In the genomic region with DNA sequence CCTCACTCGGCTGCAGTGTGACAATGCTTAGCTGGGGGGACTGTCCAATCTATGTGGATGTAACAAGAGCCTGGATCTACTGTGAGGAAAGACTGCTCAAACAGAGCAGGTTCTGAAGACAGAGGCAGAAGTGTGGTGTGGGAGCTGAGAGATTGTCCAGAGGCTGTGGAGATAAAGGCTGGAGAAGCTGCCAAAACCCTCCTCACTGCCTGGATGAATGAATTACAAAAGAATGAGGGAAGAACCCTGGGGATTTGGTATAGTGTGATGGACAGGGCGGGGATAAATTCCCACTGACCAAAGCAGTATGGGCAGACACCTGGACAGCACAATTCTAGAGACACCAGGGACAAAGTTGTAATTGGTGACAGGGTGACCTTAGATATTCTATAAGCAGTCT, we compare ENCODE assay signal across 21 mouse cellular contexts. TPM values are rescaled to one million over a fixed set of nuclear protein-coding genes. Genes with fewer than 3 reads are reported as not detected.
DNase-seq lines count a peak whose midpoint lies in the region; ATAC-seq and TF ChIP-seq lines count a peak whose summit lies in the region.
"Had no signal": no experiment of that assay in that cellular context is flagged by ENCODE, and none has a peak within 500 bp of the region (broad histone marks: within the 10 kb centered on the region; RNA-seq: fewer than 3 reads in every experiment).

No protein-coding gene starts in this region.

- H3K4me3 ChIP-seq in heart, embryonic 11.5 days (ENCODE audit: low read depth, low read length), result no peak overlapping the region
- H3K4me3 ChIP-seq in myocyte, result no peak overlapping the region
- H3K4me3 ChIP-seq: embryonic facial prominence, embryonic 15.5 days; hindbrain, embryonic 15.5 days; layer of hippocampus, adult 2 months had no signal

- H3K4me2 ChIP-seq in heart, embryonic 11.5 days, result no peak overlapping the region
- peak overlapping the region; percentile 18 for H3K4me2 ChIP-seq in myocyte (ENCODE audit: low read depth)
- H3K4me2 ChIP-seq: embryonic facial prominence, embryonic 15.5 days; hindbrain, embryonic 15.5 days had no signal

- 43% methylated on average over 2 of the region's 2 CpGs for WGBS in heart, embryonic 11.5 days (ENCODE audit: insufficient replicate concordance)

- H3ac ChIP-seq in myocyte (ENCODE audit: control insufficient read depth, insufficient read length), result no peak overlapping the region

- H3K4me1 ChIP-seq in heart, embryonic 11.5 days (ENCODE audit: control insufficient read depth, insufficient read depth, low read length), result peaks cover 6% of the 10 kb centered on the region; the same call in 1 of the 2 replicates

- H3K9me3 ChIP-seq in heart, embryonic 11.5 days (replicated peaks; ENCODE audit: control insufficient read depth, low read length), result no peaks in the 10 kb centered on the region; the same call in 1 of the 2 replicates
- H3K9me3 ChIP-seq: embryonic facial prominence, embryonic 15.5 days; hindbrain, embryonic 15.5 days had no signal

- DNase-seq in heart, adult 18-20 months, result no peak
- DNase-seq in heart, postnatal 10 days, result peak; percentile 27 to 43
- DNase-seq in heart, postnatal 25 days (ENCODE audit: low spot score), result no peak
- peak; percentile 48 for DNase-seq in testis, postnatal 14 days (ENCODE audit: low spot score)
- no peak for DNase-seq in testis, postnatal 10 days (ENCODE audit: low spot score)
- no peak for DNase-seq in lung, adult 18-20 months
- DNase-seq: adrenal gland, postnatal 25 days; B cell, adult 2 months; cerebellum, adult 8-10 months; cerebellum, postnatal 36 days; embryo, embryonic 11 days; gastrocnemius, postnatal 36 days; kidney, adult 9 months; kidney, postnatal 25 days had no signal

- peak overlapping the region; percentile 35; the same call in 1 of the 2 replicates for H3K27ac ChIP-seq in heart, embryonic 11.5 days (ENCODE audit: low read depth, low read length)
- H3K27ac ChIP-seq: embryonic facial prominence, embryonic 15.5 days; hindbrain, embryonic 15.5 days; layer of hippocampus, adult 2 months had no signal

- peaks cover 15% of the 10 kb centered on the region for H3K79me2 ChIP-seq in myocyte (ENCODE audit: control insufficient read depth, insufficient read depth)

- no peak for ATAC-seq in heart, embryonic 11.5 days (replicated peaks; ENCODE audit: insufficient number of reproducible peaks, low FRiP score, low TSS enrichment)
- ATAC-seq: lung, postnatal 0 days had no signal

- H3K9ac ChIP-seq in heart, embryonic 11.5 days (ENCODE audit: low read depth, low read length), result no peak overlapping the region
- H3K9ac ChIP-seq: embryonic facial prominence, embryonic 15.5 days; hindbrain, embryonic 15.5 days had no signal

- H3K36me3 ChIP-seq in heart, embryonic 11.5 days (ENCODE audit: control insufficient read depth, insufficient read depth, low read length), result no peaks in the 10 kb centered on the region
- H3K36me3 ChIP-seq in myocyte (ENCODE audit: control insufficient read depth, insufficient read depth), result no peaks in the 10 kb centered on the region
- H3K36me3 ChIP-seq: embryonic facial prominence, embryonic 15.5 days; hindbrain, embryonic 15.5 days had no signal

- intact Hi-C loops in heart, postnatal 10 days (cut with DNase I), result no loop called here
- intact Hi-C loops in heart, postnatal 25 days (cut with DNase I), result loop anchor here (5.0 kb wide), 1 partner anchor 34 kb away; no protein-coding TSS in a partner anchor

- no peak for TF ChIP-seq POLR2A in myocyte (IDR thresholded peaks at IDR 0.05; ENCODE audit: insufficient read length, low read depth)

- H3K27me3 ChIP-seq in heart, embryonic 11.5 days (ENCODE audit: control insufficient read depth, insufficient read depth, low read length), result no peaks in the 10 kb centered on the region
- no peaks in the 10 kb centered on the region for H3K27me3 ChIP-seq in myocyte (ENCODE audit: control insufficient read depth, insufficient read depth, insufficient read length)
- H3K27me3 ChIP-seq: CH12.LX; embryonic facial prominence, embryonic 15.5 days; hindbrain, embryonic 15.5 days had no signal

TF ChIP-seq in myocyte, 11 proteins besides CTCF, POLR2A, EP300 and RAD21:
- TF ChIP-seq E2F4 (IDR thresholded peaks at IDR 0.05; ENCODE audit: insufficient read depth) (no peak), TCF3 (IDR thresholded peaks at IDR 0.05; ENCODE audit: insufficient read length, low read depth) (no peak), SRF (IDR thresholded peaks at IDR 0.05; ENCODE audit: control insufficient read depth, insufficient read length, low read depth) (no peak), MAX (IDR thresholded peaks at IDR 0.05; ENCODE audit: low read depth) (no peak), USF1 (IDR thresholded peaks at IDR 0.05; ENCODE audit: low read depth) (no peak), CEBPB (IDR thresholded peaks at IDR 0.05; ENCODE audit: insufficient read depth, poor library complexity, severe bottlenecking) (no peak), POLR2AphosphoS2 (IDR thresholded peaks at IDR 0.05; ENCODE audit: insufficient read length, low read depth) (no peak), REST (IDR thresholded peaks at IDR 0.05; ENCODE audit: insufficient read depth, insufficient read length) (no peak), TCF12 (IDR thresholded peaks at IDR 0.05; ENCODE audit: insufficient read depth, poor library complexity, severe bottlenecking) (no peak), MYOD1 (IDR thresholded peaks at IDR 0.05; ENCODE audit: control insufficient read depth in 1 of 3, insufficient read length in 2 of 3, low read depth in 2 of 3) (no peak), MYOG (IDR thresholded peaks at IDR 0.05; ENCODE audit: control insufficient read depth in 1 of 3, insufficient read depth in 1 of 3, insufficient read length in 2 of 3, low read depth in 2 of 3) (no peak)
TF ChIP-seq in myocyte: peak in this region for 0.

RNA-seq across cellular contexts. Expression of a gene that starts 26.7 kb away (rescaled TPM):
- polyA plus RNA-seq in heart, embryonic 11.5 days (2014; fragmentation: Nextera tagmentation; extraction: Ambion mirVana), result 7.3 and 7.9 TPM in 2 replicates
- 10 to 100 TPM; 26.1 to 32.4 TPM for total RNA-seq in heart, adult 18-20 months (2021)
- total RNA-seq in heart, postnatal 10 days (2021), result 10 to 100 TPM; 40.8 to 41.0 TPM
- total RNA-seq in heart, postnatal 25 days (2021), result 10 to 100 TPM; 23.7 to 27.1 TPM
- polyA plus RNA-seq in myocyte (2012; fragmentation: generic; extraction: Trizol), result 6.5 TPM

Comparison
In these comparisons a context has a peak if more than half of its experiments do, and no peak if none do; other contexts are left out.
1. DNase-seq: peak in heart, postnatal 10 days (2 of 2) and testis, postnatal 14 days (single experiment); none in heart, adult 18-20 months (0 of 2), heart, postnatal 25 days (single experiment), testis, postnatal 10 days (single experiment) and lung, adult 18-20 months (0 of 2).